Mouse (Mus musculus) liver, embryonic 16.5 days (tissue): Measurements from ENCODE around the gene Chrnb1. TPM values are rescaled to one million over a fixed set of nuclear protein-coding genes. Genes with fewer than 3 reads are reported as not detected.

Experiments
- ATAC-seq: fragments of 200-750 bp; cut with Nextera tagmentation; 2 replicates; pipeline ENCODE4 v1.8.0; 2017; ENCODE audit warnings: low read depth, mild to moderate bottlenecking, moderate number of reproducible peaks, moderate library complexity
- H3K27ac ChIP-seq: fragments of 300-500 bp; sonication (generic); 2 replicates; pipeline ENCODE4 v1.5.1; 2014; ENCODE audit warnings: mild to moderate bottlenecking, low read length
- H3K27me3 ChIP-seq: fragments of 300-500 bp; sonication (generic); 2 replicates; pipeline ENCODE4 v1.6.1; 2014; ENCODE audit warnings: low read depth, low read length, mixed read lengths; ENCODE audit not compliant: control insufficient read depth, insufficient read depth
- H3K36me3 ChIP-seq: fragments of 300-500 bp; sonication (generic); 2 replicates; pipeline ENCODE4 v1.6.1; 2014; ENCODE audit warnings: mild to moderate bottlenecking; ENCODE audit not compliant: control insufficient read depth, insufficient read depth
- H3K4me1 ChIP-seq: fragments of 300-500 bp; sonication (generic); 2 replicates; pipeline ENCODE4 v1.6.1; 2014; ENCODE audit warnings: low read depth, low read length, mixed read lengths; ENCODE audit not compliant: control insufficient read depth
- H3K4me2 ChIP-seq: fragments of 300-500 bp; sonication (generic); 2 replicates; pipeline ENCODE4 v1.6.1; 2014; ENCODE audit warnings: low read depth, low read length, mixed read lengths
- H3K4me3 ChIP-seq: fragments of 300-500 bp; sonication (generic); 2 replicates; pipeline ENCODE4 v1.5.1; 2014; ENCODE audit warnings: low read depth, mild to moderate bottlenecking, low read length
- H3K9ac ChIP-seq: fragments of 300-500 bp; sonication (generic); 2 replicates; pipeline ENCODE4 v1.6.1; 2014; ENCODE audit warnings: low read depth, low read length
- H3K9me3 ChIP-seq: fragments of 300-500 bp; sonication (generic); replicated peaks from 2 replicates; pipeline ENCODE4 v1.6.1; 2016; ENCODE audit warnings: low read length; ENCODE audit not compliant: control insufficient read depth
- WGBS: fragments of 180-500 bp; shearing (Covaris S2); extraction: QIAGEN DNeasy Blood & Tissue Kit; methylation state at CpG from one replicate; pipeline ENCODE4 v1.1.7; 2014; ENCODE audit not compliant: insufficient replicate concordance; 5-methylcytosine and 5-hydroxymethylcytosine counted together
- polyA plus RNA-seq: library from polyadenylated mRNA; unstranded; fragments of >200 nt; fragmentation: Nextera tagmentation; extraction: Ambion mirVana; gene quantifications from 2 replicates; pipeline ENCODE4 v1.2.1, GENCODE M21; 2015

The Chrnb1 gene
- polyA plus RNA-seq, 1 experiment from 2014 or later: 0.96 TPM

DNA sequence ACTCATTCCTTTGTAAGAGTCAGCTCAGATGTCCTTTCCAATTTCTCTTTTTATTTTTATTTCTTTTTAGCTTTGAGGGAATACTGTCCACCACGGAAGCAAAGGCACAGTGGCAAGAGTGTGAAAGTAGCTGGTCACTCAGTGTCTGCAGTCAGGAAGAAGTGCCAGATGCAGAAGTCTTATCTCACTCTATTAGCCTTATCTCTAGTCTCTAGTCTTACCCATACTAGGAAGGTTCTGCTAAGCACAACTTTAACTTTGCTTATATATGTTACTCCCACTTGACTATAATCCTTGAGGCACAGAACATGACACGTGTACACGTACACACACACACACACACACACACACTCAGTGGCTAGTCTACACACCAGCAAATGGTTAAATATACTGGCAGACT, 44.1 kb downstream of the Chrnb1 start:
- H3K4me1 ChIP-seq: peaks cover 39% of the 10 kb centered on the region
- ATAC-seq: peak; percentile 67
- H3K9me3 ChIP-seq: no peaks in the 10 kb centered on the region
- no peak overlapping the region for H3K9ac ChIP-seq
- H3K36me3 ChIP-seq: peaks cover 12% of the 10 kb centered on the region
- no peak overlapping the region for H3K4me2 ChIP-seq
- WGBS: 27% methylated on average over 3 of the region's 3 CpGs
- H3K27ac ChIP-seq: no peak overlapping the region
- no peak overlapping the region for H3K4me3 ChIP-seq
- no peaks in the 10 kb centered on the region for H3K27me3 ChIP-seq

Other genes starting within 250 kb of the Chrnb1 start
- 0.07 and 0.09 TPM in 2 replicates for gene Dnah2, start 246.8 kb downstream of the Chrnb1 start, polyA plus RNA-seq
- gene Efnb3, start 235.7 kb downstream of the Chrnb1 start, polyA plus RNA-seq: 0.27 and 0.39 TPM in 2 replicates
- gene Wrap53, start 215.7 kb downstream of the Chrnb1 start, polyA plus RNA-seq: 14.6 and 15.5 TPM in 2 replicates
- gene Trp53, start 215.6 kb downstream of the Chrnb1 start, polyA plus RNA-seq: 55.5 and 55.8 TPM in 2 replicates
- 11.2 and 12.6 TPM in 2 replicates for gene Atp1b2, start 190.0 kb downstream of the Chrnb1 start, polyA plus RNA-seq
- 26.2 and 27.9 TPM in 2 replicates for gene Shbg, start 178.0 kb downstream of the Chrnb1 start, polyA plus RNA-seq
- gene Sat2, start 173.9 kb downstream of the Chrnb1 start, polyA plus RNA-seq: 10.4 and 11.5 TPM in 2 replicates
- 7.0 and 8.1 TPM in 2 replicates for gene Fxr2, start 163.0 kb downstream of the Chrnb1 start, polyA plus RNA-seq
- 0.11 TPM in 1 of 2 replicates, not detected in the other for gene Sox15, start 140.6 kb downstream of the Chrnb1 start, polyA plus RNA-seq
- gene Mpdu1, start 133.3 kb downstream of the Chrnb1 start, polyA plus RNA-seq: 34.5 and 35.0 TPM in 2 replicates
- gene Cd68, start 129.8 kb downstream of the Chrnb1 start, polyA plus RNA-seq: 32.0 and 35.4 TPM in 2 replicates
- 223 and 225 TPM in 2 replicates for gene Eif4a1, start 123.5 kb downstream of the Chrnb1 start, polyA plus RNA-seq
- gene Senp3, start 113.9 kb downstream of the Chrnb1 start, polyA plus RNA-seq: 22.7 and 24.9 TPM in 2 replicates
- gene Tnfsf13, start 110.2 kb downstream of the Chrnb1 start, polyA plus RNA-seq: 0.17 and 0.40 TPM in 2 replicates
- gene Tnfsf12, start 100.1 kb downstream of the Chrnb1 start, polyA plus RNA-seq: 2.5 and 2.8 TPM in 2 replicates
- 0.95 and 1.1 TPM in 2 replicates for gene Tnfsfm13, start 99.8 kb downstream of the Chrnb1 start, polyA plus RNA-seq
- 11.1 and 11.9 TPM in 2 replicates for gene Polr2a, start 37.3 kb downstream of the Chrnb1 start, polyA plus RNA-seq
- gene Slc35g3, start 34.0 kb downstream of the Chrnb1 start, polyA plus RNA-seq: 0.07 TPM in 1 of 2 replicates, not detected in the other
- 0.61 and 0.81 TPM in 2 replicates for gene Zbtb4, start 30.0 kb downstream of the Chrnb1 start, polyA plus RNA-seq
- gene Fgf11, start 5.9 kb upstream of the Chrnb1 start, polyA plus RNA-seq: 0.19 and 0.21 TPM in 2 replicates
- gene Tmem102, start 9.7 kb upstream of the Chrnb1 start, polyA plus RNA-seq: 0.62 and 1.0 TPM in 2 replicates
- gene Gm39566, start 19.4 kb upstream of the Chrnb1 start, polyA plus RNA-seq: not detected in 2 replicates
- gene Spem2, start 22.5 kb upstream of the Chrnb1 start, polyA plus RNA-seq: not detected in 2 replicates
- not detected in 2 replicates for gene Spem1, start 26.2 kb upstream of the Chrnb1 start, polyA plus RNA-seq
- 0.66 and 0.83 TPM in 2 replicates for gene Nlgn2, start 41.8 kb upstream of the Chrnb1 start, polyA plus RNA-seq
- 404 and 413 TPM in 2 replicates for gene Tmem256, start 42.6 kb upstream of the Chrnb1 start, polyA plus RNA-seq
- gene Plscr3, start 50.4 kb upstream of the Chrnb1 start, polyA plus RNA-seq: 22.0 and 27.8 TPM in 2 replicates
- 0.74 and 0.96 TPM in 2 replicates for gene Tnk1, start 62.8 kb upstream of the Chrnb1 start, polyA plus RNA-seq
- not detected in 2 replicates for gene Tmem95, start 82.1 kb upstream of the Chrnb1 start, polyA plus RNA-seq
- gene Kctd11, start 85.5 kb upstream of the Chrnb1 start, polyA plus RNA-seq: 1.3 and 1.4 TPM in 2 replicates
- 6.5 and 6.8 TPM in 2 replicates for gene Acap1, start 99.6 kb upstream of the Chrnb1 start, polyA plus RNA-seq
- gene 2810408A11Rik, start 105.0 kb upstream of the Chrnb1 start, polyA plus RNA-seq: 0.46 and 0.76 TPM in 2 replicates
- 2.2 and 2.6 TPM in 2 replicates for gene Neurl4, start 105.1 kb upstream of the Chrnb1 start, polyA plus RNA-seq
- 81.1 and 83.1 TPM in 2 replicates for gene Gps2, start 117.9 kb upstream of the Chrnb1 start, polyA plus RNA-seq
- 1,065 and 1,134 TPM in 2 replicates for gene Eif5a, start 126.0 kb upstream of the Chrnb1 start, polyA plus RNA-seq
- 0.18 TPM in 1 of 2 replicates, not detected in the other for gene Ybx2, start 139.9 kb upstream of the Chrnb1 start, polyA plus RNA-seq
- 18.4 and 22.6 TPM in 2 replicates for gene Slc2a4, start 152.2 kb upstream of the Chrnb1 start, polyA plus RNA-seq
- gene Cldn7, start 168.8 kb upstream of the Chrnb1 start, polyA plus RNA-seq: 5.4 and 11.7 TPM in 2 replicates
- gene Ctdnep1, start 185.2 kb upstream of the Chrnb1 start, polyA plus RNA-seq: 7.1 and 7.3 TPM in 2 replicates
- gene Elp5, start 186.6 kb upstream of the Chrnb1 start, polyA plus RNA-seq: 55.1 and 57.2 TPM in 2 replicates
- 255 and 280 TPM in 2 replicates for gene Gabarap, start 195.2 kb upstream of the Chrnb1 start, polyA plus RNA-seq
- 17.5 and 18.2 TPM in 2 replicates for gene Phf23, start 199.8 kb upstream of the Chrnb1 start, polyA plus RNA-seq
- gene Dvl2, start 204.7 kb upstream of the Chrnb1 start, polyA plus RNA-seq: 4.4 and 5.1 TPM in 2 replicates
- 127 and 138 TPM in 2 replicates for gene Acadvl, start 219.5 kb upstream of the Chrnb1 start, polyA plus RNA-seq
- 0.40 and 0.53 TPM in 2 replicates for gene Dlg4, start 221.0 kb upstream of the Chrnb1 start, polyA plus RNA-seq